Mouse (Mus musculus) liver, postnatal 0 days (tissue): ENCODE data around the gene Ptn.

Experiments
- CTCF ChIP-seq: sonication (generic); IDR thresholded peaks from 2 replicates; pipeline ENCODE4 v1.5.1; 2016; ENCODE audit warnings: antibody characterized with exemption, low read depth
- EP300 ChIP-seq: IDR thresholded peaks from 2 replicates; pipeline ENCODE4 v1.6.1; 2016; ENCODE audit warnings: antibody characterized with exemption, low read depth, mild to moderate bottlenecking

DNA sequence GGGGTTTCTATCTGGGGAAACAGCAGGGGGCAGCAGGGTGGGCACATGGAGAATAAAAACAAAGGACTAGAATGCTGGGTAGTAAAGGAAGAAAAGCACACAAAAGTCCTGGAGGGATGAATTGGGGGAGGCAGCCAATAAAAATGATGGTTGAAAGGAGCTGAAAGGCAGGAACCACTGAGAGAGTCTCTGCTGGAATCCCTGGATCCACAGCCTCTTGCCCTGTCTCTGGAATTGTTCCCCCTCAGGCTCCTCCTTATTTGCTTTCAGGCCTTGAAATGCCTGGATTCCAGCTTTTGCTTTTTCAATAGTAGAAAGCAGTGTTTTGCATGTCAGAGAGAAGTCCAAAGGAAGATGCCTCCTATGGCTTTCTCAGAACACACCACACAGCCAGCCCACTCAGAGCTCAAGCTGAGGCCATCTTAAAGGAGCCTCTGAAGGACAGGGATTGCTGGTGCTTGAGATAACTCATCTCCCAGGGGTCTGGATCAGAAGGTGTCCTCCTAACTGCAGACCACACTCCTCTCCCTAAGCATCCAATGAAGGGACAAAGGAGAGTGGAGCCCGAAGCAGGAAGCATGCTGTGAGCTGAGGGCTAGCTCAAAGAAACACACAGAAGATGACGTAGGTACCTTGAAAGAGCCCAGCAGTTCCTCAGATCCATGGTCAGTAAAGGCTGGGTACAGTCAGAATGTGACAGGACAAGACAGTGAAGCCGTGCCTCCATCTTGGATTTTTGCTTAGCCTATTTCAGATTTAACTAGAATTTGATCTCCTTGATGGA is 48.4 kb upstream of the Ptn start:
- TF ChIP-seq CTCF (no peak), EP300 (no peak)
